Mouse (Mus musculus) thymus, adult 18-20 months (tissue): Measurements from ENCODE around the gene Sox6.

Source experiments
- DNase-seq, 2 experiments: peaks; one replicate each; pipeline ENCODE4 v3.0.0; 2022; ENCODE audit warnings: mixed read lengths in 2 of 2

The Sox6 gene

DNA sequence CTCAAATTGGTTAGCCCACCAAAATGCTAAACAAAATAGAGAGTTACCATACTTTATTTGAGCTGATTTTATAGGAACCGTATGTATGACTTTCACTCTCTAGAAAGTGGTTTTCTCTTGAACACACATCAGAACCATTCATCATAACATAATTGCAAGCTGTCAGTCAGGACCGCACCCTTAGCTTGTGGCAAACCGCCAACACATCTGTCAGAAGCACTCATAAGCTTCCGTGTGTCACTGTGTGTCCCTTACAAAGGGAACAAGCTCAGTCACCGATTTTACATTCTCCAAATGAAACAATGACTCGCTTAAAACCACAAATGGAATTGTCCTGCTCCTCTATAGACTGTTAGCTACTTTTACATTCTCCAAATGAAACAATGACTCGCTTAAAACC, 304.5 kb downstream of the Sox6 start:
- peak in 1 of 2 experiments; percentile 9 for DNase-seq

DNA sequence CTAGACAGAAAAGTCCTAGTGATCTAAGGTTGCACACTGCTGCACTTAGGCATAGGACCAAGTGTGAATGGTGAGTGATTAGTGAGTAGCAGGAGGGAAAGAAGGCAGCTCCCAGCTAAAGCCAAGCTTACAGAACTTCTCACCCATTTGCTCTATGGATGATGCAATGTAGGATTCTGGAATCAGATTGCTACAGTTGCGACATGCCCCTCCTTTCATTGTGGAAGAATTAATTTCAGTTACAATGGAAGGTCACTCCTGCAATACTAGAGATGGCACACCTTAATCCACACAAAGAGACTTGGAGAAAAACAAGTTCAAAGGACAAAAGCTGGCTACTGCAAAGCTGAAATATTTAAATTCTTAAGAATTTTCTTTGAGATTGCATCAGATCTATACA, 305.8 kb downstream of the Sox6 start:
- no peak for DNase-seq

DNA sequence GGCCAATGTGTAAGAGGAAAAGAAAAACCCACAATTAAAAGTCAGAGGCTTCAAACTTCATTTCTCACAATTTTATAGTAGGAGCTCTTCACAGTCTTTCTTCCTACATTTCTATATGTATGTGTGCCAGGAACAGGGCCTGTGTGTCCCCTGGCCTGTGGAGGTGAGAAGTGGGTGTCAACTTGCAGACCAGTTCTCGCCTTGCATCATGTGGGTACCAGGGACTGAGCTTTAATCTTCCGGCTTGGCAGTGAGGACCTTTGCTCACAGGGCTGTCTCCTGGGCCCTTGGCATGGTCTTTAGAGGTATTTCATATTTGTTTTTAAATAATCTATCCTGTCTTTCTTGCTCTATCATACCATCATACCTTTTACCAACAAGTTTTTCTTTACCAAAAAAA, 311.8 kb downstream of the Sox6 start:
- DNase-seq = no peak

DNA sequence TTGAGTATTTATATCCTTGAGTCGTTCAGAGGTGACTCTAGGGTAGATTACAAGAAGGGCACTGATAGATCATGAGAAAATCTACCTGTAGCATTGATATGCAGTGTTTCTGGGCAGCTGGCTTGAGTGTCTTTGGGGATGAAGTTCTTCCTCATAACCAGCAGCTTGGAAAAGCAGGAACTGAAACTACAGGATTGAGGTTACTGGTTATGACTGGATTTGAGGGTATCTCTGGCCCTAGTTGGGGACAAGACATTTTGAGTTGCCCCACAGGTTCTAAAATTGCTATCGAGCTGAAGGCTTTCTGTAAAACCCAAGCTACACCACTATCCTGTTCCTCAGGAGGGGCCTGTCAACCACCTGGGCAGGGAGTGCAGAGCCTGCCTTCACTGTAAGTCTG, 314.2 kb downstream of the Sox6 start:
- no peak for DNase-seq

DNA sequence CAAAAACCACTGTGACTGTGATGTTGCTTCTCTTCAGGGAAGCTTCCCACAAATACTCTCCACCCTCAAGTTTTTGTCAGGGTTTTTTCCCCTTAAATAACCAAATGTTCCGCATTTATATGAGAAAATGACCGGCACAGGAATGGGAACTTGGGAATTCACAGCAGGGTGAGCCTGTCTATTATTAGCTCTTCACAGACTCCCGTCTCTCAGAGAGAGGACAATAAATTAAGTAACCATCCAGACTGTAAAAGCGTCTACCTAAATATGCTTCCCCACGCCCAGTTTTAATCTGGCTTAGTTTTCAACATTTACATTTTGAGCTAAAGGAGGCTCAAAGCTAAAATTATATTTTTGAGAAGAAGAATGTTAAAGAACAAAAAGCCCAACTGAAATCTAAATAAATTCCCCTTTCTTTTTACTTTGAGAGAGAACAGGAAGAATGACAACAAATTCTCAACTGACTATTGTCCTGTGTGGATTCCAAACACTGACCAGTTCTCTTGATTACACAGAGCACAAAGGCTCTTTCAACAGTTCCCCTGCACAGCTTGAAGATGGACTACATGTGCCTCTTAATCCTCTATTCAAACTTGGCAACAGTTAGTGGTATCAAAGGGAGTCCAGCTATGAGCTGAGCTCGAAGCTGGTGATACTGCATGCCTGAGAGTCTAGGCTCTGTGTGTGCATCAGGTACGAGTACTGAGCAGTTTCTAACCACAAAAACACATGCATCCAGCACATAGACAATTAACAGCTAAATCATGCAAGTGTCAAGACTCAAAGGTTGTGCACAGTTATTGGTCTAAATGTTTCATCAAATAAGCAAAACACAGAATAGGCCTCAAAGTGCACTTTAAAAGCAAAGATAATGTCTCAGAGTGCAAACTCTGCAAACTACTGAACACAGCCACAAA, 316.7 kb downstream of the Sox6 start:
- no peak for DNase-seq

DNA sequence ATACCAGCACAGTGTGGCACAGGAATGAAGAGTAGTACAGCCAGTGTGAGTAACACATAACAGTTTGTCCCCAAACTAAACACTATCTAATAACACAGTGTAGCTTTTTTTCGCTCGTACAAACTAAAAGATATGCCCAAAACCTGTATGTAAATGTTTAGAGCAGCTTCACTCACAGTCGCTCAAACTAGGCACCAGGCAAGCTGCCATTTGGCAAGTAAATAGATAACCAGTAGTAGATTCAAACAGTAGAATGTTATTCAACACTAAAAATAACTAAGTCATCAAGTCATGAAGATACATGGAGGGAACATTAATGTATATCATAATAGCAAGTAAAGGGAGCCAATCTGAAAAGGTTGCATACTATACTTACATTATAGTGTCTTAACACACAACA, 318.8 kb downstream of the Sox6 start:
- no peak for DNase-seq

DNA sequence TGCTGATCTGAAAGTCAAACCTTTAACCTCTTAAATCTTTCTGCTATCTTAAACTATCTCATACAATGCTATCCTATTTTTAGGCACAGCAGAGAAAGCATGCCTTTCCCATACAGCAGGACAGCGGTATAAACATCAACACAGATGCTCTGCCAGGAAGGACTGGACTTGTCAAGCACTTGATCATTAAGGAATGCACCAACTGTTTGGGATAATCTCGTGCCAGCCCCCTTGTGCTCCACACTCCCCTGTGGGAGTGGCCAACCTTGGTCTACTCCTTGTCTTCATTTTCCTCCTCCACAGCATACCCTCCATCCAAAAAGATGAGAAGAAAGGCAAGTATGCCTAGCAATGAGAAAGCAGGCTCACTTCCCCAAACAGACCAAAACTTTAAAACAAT, 332.5 kb downstream of the Sox6 start:
- DNase-seq = no peak

DNA sequence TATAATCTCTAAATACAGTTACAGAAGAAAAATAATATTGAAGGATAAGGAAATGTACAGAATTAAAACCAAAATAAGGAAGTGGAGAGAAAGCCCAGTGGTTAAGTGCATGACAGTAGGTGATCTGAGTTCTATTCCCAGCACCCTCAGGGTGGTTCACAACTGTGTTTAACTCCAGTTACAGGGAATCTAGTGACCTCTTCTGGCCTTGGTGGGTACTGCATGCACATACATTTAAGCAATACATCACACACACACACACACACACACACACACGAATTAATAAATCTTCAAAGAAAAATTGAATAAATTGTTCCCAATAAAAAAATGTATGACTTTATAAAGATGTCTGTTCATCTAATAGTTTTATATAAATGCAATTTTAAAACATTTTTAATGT, 340.5 kb downstream of the Sox6 start:
- DNase-seq = no peak

DNA sequence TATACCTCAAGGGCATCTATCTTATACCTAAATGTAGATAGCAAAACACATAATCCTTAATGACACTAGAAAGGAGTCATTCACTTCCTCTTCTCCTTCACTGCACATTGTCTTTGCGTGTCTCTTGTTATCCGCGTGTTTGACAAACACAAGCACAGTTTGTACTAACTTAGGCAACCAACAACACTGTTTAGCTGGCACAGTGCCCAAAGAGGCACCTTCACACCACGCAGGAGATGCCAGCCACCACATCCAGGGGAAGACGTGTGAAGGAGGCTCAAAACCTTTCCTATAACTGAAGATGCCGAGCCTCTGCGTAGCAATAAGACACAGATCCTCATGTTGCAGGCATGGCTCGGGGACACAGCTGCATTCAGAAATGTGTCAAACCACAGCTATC, 345.4 kb downstream of the Sox6 start:
- DNase-seq = no peak

DNA sequence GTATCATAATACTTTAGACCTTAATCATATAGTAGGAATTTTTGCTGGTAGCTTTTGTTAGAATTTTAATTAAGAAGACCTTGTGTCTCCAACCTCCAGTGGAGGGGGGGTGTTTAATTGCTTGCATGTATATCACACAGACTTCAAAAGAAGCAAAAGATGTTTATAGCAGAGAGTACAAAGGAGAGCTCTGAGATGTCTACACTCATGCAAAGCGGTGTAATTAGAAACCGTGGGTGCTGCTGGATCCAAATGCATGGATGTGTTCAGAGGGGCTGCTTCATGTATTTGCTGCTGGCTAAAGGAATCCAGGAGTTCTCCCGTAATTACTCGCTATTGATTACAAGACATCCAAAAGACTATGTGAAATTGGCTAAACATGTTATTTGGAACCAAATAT, 347.5 kb downstream of the Sox6 start:
- DNase-seq = no peak

DNA sequence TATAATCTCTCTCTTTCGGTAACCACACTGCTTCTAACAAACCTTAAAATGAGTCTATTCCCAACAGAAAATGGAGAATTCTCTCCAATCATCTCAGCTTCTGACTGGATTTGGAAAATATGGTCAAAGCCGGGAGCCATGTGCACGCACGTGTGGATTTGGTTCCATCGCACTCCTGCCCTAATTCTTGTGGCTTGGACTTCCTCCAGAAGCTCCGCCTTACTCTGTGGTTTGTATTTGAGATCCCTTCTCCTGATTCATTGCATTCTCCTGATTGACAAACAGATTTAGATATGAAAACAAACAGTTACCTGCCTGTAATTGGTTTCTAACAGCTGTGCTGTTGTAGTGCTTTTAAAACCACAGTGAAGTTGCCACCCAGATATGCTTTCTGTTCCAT, 351.9 kb downstream of the Sox6 start:
- DNase-seq = no peak

DNA sequence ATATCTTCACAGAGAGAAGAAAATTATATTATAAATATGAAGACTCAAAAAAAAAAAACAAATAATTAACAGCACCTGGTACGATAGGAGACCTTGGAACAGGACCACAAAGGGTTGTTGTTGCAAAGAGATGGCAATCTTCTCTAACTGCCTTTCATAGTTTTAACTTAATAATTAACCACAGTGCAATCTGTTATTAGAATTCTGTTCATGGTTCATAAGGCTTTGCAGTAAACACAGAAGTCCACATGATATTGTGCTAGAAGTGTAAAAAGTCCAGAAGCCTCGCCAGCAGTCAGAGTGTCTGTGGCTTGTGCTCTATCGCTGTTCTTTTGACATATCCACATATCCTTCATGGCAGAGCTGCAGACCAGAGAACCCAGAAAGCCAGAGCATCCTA, 354.5 kb downstream of the Sox6 start:
- no peak for DNase-seq

DNA sequence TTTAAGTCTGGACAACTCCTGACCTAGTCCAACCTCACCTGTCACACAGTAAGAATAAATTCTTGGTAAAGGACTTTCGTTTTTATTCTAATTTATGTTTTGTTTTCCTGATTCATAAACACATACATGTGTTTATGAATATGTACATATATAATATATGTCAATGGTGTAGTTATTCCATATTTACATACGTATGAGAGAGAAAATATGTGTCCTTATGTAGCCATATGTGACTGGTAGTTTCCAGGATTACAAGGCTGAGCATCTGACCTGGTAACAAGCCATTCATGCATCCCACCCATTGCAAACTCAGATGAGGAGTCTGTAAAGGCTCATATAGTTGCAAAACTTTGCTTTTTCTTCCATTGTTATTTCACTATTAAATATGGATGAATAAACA, 366.8 kb downstream of the Sox6 start:
- DNase-seq = no peak

DNA sequence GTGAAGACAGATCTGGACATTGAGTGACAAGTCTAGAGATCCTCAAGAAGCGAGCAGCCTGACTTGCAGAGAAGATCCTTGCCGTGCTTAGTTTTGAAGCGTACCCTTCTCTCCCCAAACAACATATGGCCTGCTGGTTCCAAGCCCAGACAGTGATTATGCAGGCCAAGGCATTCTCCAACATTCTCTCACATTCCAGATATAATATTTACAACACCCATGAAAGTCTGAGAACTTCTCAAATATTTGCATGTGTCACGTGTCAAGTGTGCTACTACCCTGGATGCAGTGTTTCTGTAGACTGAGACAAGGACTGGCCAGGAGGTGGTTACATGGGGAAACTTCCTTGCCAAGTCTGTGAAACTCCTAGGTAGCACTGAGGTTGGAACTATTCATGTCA, 367.3 kb downstream of the Sox6 start:
- no peak for DNase-seq

DNA sequence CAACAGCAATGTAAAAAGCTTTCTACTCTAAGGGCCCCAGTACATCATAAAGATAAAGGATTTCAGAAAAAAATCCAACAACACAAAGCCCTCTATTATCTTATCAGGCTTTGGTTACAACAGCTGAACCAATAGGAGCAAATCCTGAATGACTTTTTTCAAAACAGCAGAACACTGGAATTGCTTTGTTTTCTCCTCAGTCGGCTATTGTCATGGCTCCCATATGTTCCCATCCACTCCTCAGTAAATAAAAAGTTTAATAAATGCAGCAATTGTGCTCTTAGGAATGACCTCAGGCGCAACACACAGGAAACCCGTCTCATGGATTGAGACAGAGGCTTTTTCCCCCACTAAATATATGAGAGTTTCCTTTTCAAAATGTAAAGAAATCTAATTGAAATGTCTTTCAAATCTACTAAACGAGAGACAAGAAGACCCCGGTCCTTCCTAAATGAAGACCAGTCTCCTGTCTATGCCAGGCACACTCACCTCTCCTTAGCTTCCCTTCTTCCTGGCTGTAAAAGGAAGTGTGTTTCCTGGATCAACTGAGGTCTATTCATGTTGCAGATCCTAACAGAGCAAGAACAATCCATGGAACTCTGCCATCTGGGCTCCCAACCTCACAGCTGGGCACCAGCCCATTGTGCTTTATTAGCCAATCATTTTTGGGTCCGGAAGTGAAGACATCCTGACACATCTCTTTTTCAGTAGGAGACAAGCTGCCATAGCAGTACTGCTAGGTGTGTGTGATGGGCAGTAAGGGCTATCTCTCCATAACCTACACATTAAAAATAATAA, 369.2 kb downstream of the Sox6 start:
- no peak for DNase-seq

DNA sequence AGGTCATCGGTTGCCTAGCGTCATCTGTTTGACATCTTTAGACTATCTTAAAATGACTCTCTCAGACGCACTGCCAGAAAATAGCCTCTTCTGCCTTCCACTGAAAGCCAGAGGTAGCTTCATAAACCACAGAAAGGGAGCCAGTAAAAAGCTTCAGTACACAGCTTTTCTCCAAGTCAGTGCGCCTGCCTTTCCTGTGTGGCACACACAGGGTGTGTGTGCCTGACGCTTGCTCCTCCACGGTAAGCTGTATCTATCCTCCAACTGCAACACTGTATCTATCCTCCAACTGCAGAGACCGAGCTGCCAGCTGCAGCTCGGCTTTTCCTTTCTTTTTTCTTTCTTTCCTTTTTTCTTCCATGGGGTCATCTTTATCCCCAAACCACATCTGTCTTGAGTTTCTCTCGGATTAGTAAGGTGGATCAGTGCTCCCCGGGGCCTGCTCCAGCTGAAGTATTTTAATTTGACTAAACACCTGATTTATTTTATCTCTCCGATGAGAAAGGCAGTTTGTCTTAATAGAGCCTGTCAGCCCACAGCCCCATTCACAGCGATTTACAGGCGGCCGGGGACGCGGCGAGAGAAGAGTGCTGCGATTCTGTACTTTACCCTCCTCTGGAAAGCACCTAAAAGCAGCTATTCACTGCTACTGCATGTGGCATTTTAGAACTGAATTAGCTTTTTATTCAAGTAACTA, 371.8 kb downstream of the Sox6 start:
- no peak for DNase-seq

DNA sequence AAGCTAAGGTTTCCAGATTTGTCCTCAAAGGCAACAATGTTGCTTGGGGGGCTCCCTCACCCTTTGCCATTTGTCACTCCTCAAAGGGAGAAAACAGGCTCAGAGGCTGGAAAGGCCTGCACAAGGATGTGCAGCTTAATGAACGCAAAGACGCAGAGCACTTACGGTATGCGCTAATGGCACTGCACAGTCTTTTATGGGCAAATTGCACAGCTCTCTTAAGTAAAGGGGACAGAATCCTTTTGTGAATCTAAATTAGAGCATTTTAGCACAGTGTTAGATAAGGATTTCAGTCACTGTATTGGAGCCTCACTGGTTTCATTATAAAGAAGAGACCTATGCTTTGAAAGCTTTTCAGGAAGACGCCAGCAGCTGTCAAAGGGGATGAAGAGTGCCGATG, 375.2 kb downstream of the Sox6 start:
- DNase-seq = no peak

DNA sequence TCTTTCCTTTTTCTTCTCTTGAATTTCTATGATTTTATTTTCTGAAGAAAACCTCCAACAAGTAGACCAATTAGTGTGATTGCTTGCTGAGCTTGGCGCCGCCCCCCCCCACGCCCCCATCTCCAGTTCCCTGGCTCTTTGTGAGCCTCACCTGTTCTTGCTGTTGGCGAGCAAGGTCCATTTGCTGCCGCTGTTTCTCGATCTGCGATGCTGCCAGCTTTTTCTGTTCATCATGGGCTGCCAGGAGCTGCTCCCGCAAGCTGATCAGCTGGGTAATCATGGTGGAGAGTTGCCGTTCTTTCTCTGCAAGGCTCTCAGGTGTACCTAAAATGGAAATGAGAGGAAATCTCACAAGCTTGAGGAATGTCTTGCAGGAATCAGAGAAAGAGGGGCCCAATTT, 376.5 kb downstream of the Sox6 start:
- no peak for DNase-seq

DNA sequence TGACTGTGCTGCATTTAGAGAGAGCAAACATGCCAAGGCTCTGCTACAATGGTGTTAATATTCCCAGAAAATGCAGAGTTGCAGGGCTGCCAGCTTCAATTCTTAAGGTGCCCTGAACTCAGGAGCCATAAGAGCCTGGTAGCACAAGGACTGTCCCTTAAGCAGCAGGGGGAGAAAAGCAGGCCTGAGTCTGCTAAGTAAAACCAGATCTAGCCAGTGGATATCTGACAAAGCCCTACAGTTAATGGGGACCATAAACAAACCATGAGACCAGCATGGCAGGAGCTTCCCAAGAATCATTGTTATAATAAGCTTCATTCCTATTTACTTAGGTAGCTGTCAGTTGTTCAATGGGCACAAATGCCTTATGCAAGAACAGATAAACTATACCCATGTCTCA, 391.9 kb downstream of the Sox6 start:
- DNase-seq = no peak

DNA sequence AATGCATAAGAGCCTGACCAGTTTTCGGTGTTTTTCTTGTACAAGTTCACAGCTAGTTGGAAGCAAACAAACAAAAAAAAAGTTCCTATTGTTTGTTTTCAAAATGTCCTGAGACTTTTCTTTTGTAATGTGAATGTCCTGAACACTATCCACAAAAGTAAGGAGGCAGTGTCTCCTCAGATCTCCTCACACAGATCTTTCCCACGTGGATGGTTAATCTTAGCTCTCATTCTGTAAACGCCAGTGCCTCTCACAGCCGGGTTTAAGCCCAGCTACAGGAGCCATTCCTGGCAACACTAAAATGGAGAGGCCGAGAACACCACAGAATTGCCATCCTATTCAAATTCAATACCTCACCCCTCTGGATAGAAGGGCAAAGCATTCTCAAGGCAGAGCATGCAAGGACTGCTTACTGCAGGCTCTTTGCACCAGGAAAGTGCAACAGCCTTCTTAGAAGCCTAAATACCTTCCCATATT, 392.6 kb downstream of the Sox6 start:
- no peak for DNase-seq

DNA sequence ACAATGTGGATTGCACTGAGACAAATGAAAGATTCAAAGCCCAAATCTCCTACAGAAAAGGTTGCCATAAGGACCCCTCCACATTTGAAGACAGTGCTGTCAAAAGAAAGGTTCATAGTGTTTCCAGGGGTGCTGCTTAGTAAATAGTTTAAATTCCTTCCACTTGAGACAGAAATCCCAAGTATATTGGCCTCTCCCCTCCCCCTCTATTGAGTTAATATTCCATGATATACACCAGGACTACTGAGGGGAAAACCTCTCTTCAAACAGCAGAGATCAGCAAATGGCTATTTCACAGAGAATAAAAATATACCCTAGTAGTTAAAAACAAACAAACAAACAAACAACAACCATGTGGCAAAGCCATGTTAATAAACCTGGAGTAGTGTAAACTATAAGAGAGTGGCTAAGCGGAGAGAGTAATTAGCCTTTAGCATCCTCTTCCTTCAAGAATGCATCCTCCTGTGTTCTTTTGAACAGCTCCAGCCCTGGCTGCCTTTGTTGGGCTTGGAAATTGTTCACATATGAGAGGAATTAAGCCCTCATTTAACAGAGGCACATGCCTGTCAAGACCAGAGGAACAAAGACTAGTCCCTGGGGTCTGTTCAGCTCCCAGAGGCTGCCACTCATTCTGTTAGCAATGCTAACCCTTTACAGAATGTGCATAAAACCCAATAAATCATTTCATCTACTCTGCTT, 393.2 kb downstream of the Sox6 start:
- no peak for DNase-seq

DNA sequence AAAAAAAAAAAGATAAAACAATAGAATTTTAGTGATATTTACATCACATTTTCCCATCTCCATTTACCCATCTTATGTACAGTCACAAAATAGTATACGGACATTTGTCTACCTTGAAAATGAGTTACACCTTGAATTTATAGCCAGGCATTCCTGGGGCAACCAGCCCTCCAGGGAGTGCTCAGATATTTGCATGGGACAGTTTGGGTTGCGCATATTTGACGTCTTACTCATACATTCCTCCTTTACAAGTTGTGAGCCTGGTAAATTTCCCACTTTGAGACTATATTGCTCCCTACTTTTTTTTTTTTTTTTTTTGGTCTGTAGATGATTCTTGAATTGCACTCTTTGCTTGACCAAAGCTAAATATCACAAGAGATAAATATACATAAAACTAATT, 407.9 kb downstream of the Sox6 start:
- DNase-seq = no peak

DNA sequence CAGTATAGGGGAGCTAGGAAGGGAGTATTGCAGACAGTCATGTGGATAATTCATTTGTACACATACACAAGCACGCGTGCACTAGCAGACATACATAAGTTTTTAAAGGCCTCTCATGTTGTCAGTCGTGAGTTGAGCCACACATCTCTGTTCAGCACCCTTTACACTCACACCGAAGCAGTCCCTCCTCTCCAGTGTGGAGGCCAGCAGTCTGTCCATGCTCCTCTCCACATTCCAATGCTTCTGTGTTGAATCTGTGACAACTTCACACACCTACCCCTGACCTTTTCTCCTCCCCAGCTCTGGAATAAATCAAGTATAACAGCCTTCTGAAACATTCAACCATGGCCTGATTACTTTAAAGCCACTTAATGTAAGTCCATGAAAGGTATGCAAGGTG, 408.3 kb downstream of the Sox6 start:
- DNase-seq = no peak
